Mouse (Mus musculus): ENCODE data around the gene Gtdc1. TPM values are rescaled to one million over a fixed set of nuclear protein-coding genes. Genes with fewer than 3 reads are reported as not detected.

Gtdc1 gene
- polyA plus RNA-seq, 1 experiment from 2014 or later, result 19.0 TPM

DNA sequence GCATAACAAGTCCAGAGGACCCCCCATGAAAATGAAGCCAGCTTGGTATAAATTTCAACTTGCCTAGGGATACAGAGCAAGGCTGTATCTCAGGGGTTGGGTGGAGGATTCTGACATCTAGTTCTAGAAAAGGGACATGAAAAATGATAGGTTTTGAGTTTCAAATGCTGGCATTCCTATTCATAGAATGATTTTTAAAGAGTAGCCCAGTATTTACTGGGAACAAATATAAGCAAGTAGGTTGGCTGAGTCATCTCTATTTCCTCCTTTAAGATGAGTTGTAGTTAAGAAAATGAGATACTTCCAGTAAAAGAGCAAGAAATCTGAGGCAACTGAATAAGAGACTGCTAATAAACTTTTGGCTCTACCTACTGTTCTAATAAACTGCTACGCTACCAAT lies 190.8 kb downstream of the Gtdc1 start:
- H3K4me1 ChIP-seq, result peaks cover 4% of the 10 kb centered on the region; the same call in 1 of the 2 replicates
- H3K36me3 ChIP-seq, result no peaks in the 10 kb centered on the region
- H3K27ac ChIP-seq, result no peak overlapping the region
- H3K4me2 ChIP-seq, result no peak overlapping the region
- H3K9me3 ChIP-seq, result no peaks in the 10 kb centered on the region
- ATAC-seq (ENCODE audit: insufficient number of reproducible peaks, insufficient read depth, low FRiP score, low TSS enrichment, low read depth), result no peak
- WGBS, result 89% methylated on average over 1 of the region's 1 CpGs
- H3K4me3 ChIP-seq, result no peak overlapping the region
- no peaks in the 10 kb centered on the region for H3K27me3 ChIP-seq
- no peak overlapping the region for H3K9ac ChIP-seq

- Histone ChIP-seq H3K9ac (no peak overlapping the region), H3K9me3 (no peaks in the 10 kb centered on the region), H3K27me3 (no peaks in the 10 kb centered on the region), H3K4me1 (peaks cover 7% of the 10 kb centered on the region; the same call in 1 of the 2 replicates), H3K27ac (no peak overlapping the region), H3K4me2 (no peak overlapping the region), H3K36me3 (no peaks in the 10 kb centered on the region), H3K4me3 (no peak overlapping the region)
- ATAC-seq (ENCODE audit: insufficient number of reproducible peaks, insufficient read depth, low FRiP score, low TSS enrichment, low read depth), result no peak
These were observed 206.0 kb downstream of the Gtdc1 start for GRCm38 (mm10) chr2:44721461-44721860.

DNA sequence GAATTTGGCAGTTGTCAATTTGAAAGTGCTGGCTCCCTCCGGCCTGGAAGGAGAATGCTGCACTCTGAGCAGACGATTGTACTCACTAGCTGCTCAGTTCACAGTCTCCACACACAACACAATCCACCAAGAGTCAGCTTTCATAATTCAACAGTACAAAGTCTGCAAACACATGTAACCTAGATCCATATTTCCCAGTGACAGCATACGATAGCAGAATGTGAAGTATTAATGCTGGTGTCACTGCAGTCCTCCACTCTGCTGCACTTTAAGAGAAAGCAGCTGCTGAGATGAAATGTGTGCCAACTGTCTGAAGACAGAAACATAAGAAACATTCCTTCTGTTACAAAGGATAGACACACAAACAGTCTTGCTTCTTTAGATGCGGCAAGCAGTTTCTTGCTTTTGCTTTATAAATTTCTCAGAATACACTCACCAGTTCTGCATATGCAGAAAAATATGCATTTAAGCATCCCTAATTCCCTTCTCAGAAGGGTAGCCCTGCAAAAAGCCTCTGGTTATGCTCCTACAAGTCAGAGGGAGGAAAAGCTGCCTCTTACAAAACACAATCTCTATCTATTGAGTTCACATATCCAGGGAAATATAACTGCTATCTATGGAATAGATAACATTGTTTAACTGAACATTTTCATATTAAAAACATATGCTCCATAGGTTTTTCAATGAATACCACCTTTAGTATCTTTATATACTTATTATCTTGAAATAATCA lies 221.4 kb downstream of the Gtdc1 start:
- H3K9ac ChIP-seq, result no peak overlapping the region
- no peaks in the 10 kb centered on the region for H3K36me3 ChIP-seq
- no peak for ATAC-seq (ENCODE audit: insufficient number of reproducible peaks, insufficient read depth, low FRiP score, low TSS enrichment, low read depth)
- H3K4me1 ChIP-seq, result peaks cover 4% of the 10 kb centered on the region
- no peaks in the 10 kb centered on the region for H3K9me3 ChIP-seq
- peak overlapping the region; percentile 26; the same call in 1 of the 2 replicates for H3K4me2 ChIP-seq
- no peak overlapping the region for H3K4me3 ChIP-seq
- WGBS, result 31% methylated on average over 4 of the region's 4 CpGs
- peak overlapping the region; percentile 73 for H3K27ac ChIP-seq
- H3K27me3 ChIP-seq, result no peaks in the 10 kb centered on the region

DNA sequence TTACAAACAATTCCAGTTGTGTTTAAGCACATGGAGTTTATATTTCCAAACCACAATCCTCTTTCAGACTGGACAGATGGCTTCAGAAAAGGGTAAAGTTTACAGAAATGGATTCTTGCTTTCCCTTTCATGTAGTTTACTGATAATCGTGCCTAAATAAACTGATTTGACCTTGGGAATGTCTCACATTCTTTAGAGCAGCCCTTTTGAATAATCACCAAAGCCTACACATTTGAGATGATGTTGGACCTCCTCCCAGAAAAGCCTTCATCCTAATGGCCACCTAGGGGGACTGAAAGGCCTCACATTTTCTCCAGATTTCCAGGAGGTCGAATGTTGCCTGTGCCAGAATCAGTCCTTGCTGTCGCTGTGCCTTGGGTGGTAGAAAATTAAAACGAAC lies 227.2 kb downstream of the Gtdc1 start:
- 52% methylated on average over 4 of the region's 4 CpGs for WGBS

DNA sequence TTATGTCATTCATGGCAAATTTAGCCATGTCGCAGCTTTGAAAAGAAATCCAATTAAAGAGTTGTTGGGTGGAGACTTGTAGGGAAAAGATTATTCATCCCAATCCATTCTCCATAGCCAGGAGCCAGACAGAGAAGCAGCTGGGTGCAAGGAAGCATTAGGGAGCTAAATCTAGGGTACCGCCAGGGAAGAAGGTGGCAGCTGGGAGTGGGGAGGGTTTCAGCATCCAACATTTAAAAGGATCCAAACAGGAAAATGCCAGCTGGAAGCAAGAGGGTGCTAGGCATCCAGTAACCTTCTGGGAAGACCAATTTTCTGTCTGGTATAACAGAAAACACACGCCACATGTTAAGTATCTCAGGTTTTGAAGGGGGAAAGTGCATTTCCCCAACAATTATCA lies 231.0 kb downstream of the Gtdc1 start:
- Histone ChIP-seq H3K27me3 (no peaks in the 10 kb centered on the region), H3K4me2 (no peak overlapping the region), H3K9me3 (no peaks in the 10 kb centered on the region), H3K9ac (no peak overlapping the region), H3K36me3 (no peaks in the 10 kb centered on the region), H3K4me1 (no peaks in the 10 kb centered on the region), H3K27ac (no peak overlapping the region), H3K4me3 (no peak overlapping the region)
- no peak for ATAC-seq (ENCODE audit: insufficient number of reproducible peaks, insufficient read depth, low FRiP score, low TSS enrichment, low read depth)
- WGBS, result 55% methylated on average over 3 of the region's 3 CpGs

More for the DNA sequence above, 227.2 kb downstream of the Gtdc1 start:
- Histone ChIP-seq H3K36me3 (no peaks in the 10 kb centered on the region), H3K4me3 (no peak overlapping the region), H3K4me2 (no peak overlapping the region), H3K27me3 (no peaks in the 10 kb centered on the region), H3K27ac (no peak overlapping the region), H3K4me1 (no peaks in the 10 kb centered on the region), H3K9ac (no peak overlapping the region), H3K9me3 (no peaks in the 10 kb centered on the region)
- ATAC-seq (ENCODE audit: insufficient number of reproducible peaks, insufficient read depth, low FRiP score, low TSS enrichment, low read depth), result no peak

DNA sequence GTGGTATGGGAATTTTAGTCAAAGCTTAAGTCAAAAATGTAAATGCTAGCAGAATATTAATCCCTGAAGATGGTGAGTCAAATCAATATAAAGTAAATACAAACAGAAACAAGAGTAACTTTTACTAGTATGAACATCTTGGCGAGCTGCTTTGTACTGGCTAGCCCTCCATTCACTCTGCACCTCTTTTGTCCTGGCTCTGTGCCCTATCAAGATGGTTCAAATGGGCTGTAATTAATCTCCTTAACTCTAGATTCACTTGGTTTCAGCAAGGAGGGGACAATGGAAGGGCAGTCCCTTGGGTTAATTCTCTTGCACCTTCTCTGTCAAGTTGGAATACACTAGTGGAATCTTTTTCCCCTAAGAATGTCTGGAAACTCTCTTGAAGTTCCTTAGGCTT lies 233.6 kb downstream of the Gtdc1 start:
- H3K4me1 ChIP-seq, result no peaks in the 10 kb centered on the region
- no peak for ATAC-seq (ENCODE audit: insufficient number of reproducible peaks, insufficient read depth, low FRiP score, low TSS enrichment, low read depth)
- H3K27ac ChIP-seq, result no peak overlapping the region
- H3K27me3 ChIP-seq, result no peaks in the 10 kb centered on the region
- H3K9ac ChIP-seq, result no peak overlapping the region
- no peak overlapping the region for H3K4me2 ChIP-seq
- no peaks in the 10 kb centered on the region for H3K9me3 ChIP-seq
- H3K4me3 ChIP-seq, result no peak overlapping the region
- no peaks in the 10 kb centered on the region for H3K36me3 ChIP-seq
- WGBS, result 73% methylated on average over 1 of the region's 1 CpGs

GRCm38 (mm10) chr2:44664049-44664448 lies 263.4 kb downstream of the Gtdc1 start:
- Histone ChIP-seq H3K36me3 (no peaks in the 10 kb centered on the region), H3K9ac (no peak overlapping the region), H3K9me3 (no peaks in the 10 kb centered on the region), H3K4me3 (no peak overlapping the region), H3K27ac (no peak overlapping the region), H3K4me2 (no peak overlapping the region), H3K27me3 (no peaks in the 10 kb centered on the region), H3K4me1 (no peaks in the 10 kb centered on the region)
- ATAC-seq (ENCODE audit: insufficient number of reproducible peaks, insufficient read depth, low FRiP score, low TSS enrichment, low read depth), result no peak
- 91% methylated on average over 7 of the region's 7 CpGs for WGBS

GRCm38 (mm10) chr2:44659870-44660269 lies 267.6 kb downstream of the Gtdc1 start:
- H3K36me3 ChIP-seq, result no peaks in the 10 kb centered on the region
- WGBS, result 61% methylated on average over 2 of the region's 2 CpGs
- no peak overlapping the region for H3K4me3 ChIP-seq
- peaks cover 3% of the 10 kb centered on the region for H3K4me1 ChIP-seq
- ATAC-seq (ENCODE audit: insufficient number of reproducible peaks, insufficient read depth, low FRiP score, low TSS enrichment, low read depth), result no peak
- H3K9ac ChIP-seq, result no peak overlapping the region
- no peaks in the 10 kb centered on the region for H3K27me3 ChIP-seq
- no peak overlapping the region for H3K4me2 ChIP-seq
- H3K9me3 ChIP-seq, result no peaks in the 10 kb centered on the region
- H3K27ac ChIP-seq, result no peak overlapping the region

GRCm38 (mm10) chr2:44659011-44659410 lies 268.4 kb downstream of the Gtdc1 start:
- Histone ChIP-seq H3K27me3 (no peaks in the 10 kb centered on the region), H3K4me2 (no peak overlapping the region), H3K36me3 (no peaks in the 10 kb centered on the region), H3K4me3 (no peak overlapping the region), H3K9me3 (no peaks in the 10 kb centered on the region), H3K27ac (no peak overlapping the region), H3K9ac (no peak overlapping the region), H3K4me1 (peaks cover 6% of the 10 kb centered on the region)
- ATAC-seq (ENCODE audit: insufficient number of reproducible peaks, insufficient read depth, low FRiP score, low TSS enrichment, low read depth), result no peak

DNA sequence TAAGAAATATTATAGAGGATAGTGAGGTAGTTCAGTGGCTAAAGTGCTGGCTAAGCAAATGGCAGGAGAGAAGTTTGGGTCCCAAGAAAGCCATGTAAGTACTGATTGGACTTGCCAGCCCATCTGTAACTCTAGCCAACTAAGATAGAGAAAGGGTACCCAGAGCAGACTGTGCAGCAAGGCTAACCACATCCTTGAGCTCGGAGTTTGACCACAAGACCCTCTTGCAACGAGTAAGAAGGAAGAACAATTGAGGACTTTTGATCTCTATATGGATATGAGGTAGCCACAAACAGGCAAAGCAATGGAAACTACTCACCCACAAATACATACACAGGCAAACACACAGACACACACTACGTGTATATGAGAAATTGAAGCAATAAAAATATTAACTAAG lies 278.9 kb downstream of the Gtdc1 start:
- no peak overlapping the region for H3K27ac ChIP-seq
- no peak overlapping the region for H3K9ac ChIP-seq
- H3K4me3 ChIP-seq, result no peak overlapping the region
- 76% methylated on average over 3 of the region's 3 CpGs for WGBS
- H3K4me1 ChIP-seq, result no peaks in the 10 kb centered on the region
- no peaks in the 10 kb centered on the region for H3K27me3 ChIP-seq
- H3K4me2 ChIP-seq, result no peak overlapping the region
- no peaks in the 10 kb centered on the region for H3K36me3 ChIP-seq
- ATAC-seq (ENCODE audit: insufficient number of reproducible peaks, insufficient read depth, low FRiP score, low TSS enrichment, low read depth), result no peak
- H3K9me3 ChIP-seq, result no peaks in the 10 kb centered on the region

- H3K4me3 ChIP-seq, result no peak overlapping the region
- no peaks in the 10 kb centered on the region for H3K27me3 ChIP-seq
- no peaks in the 10 kb centered on the region for H3K9me3 ChIP-seq
- no peaks in the 10 kb centered on the region for H3K36me3 ChIP-seq
- no peaks in the 10 kb centered on the region for H3K4me1 ChIP-seq
- H3K4me2 ChIP-seq, result no peak overlapping the region
- no peak overlapping the region for H3K27ac ChIP-seq
- no peak overlapping the region for H3K9ac ChIP-seq
- WGBS, result 85% methylated on average over 6 of the region's 6 CpGs
- ATAC-seq (ENCODE audit: insufficient number of reproducible peaks, insufficient read depth, low FRiP score, low TSS enrichment, low read depth), result no peak
These were observed 281.1 kb downstream of the Gtdc1 start for GRCm38 (mm10) chr2:44646398-44646797.

GRCm38 (mm10) chr2:44639370-44639769 lies 288.1 kb downstream of the Gtdc1 start:
- Histone ChIP-seq H3K9ac (no peak overlapping the region), H3K4me1 (no peaks in the 10 kb centered on the region), H3K27ac (no peak overlapping the region), H3K9me3 (no peaks in the 10 kb centered on the region), H3K36me3 (no peaks in the 10 kb centered on the region), H3K4me3 (no peak overlapping the region), H3K27me3 (no peaks in the 10 kb centered on the region), H3K4me2 (no peak overlapping the region)
- WGBS, result 68% methylated on average over 2 of the region's 2 CpGs
- ATAC-seq (ENCODE audit: insufficient number of reproducible peaks, insufficient read depth, low FRiP score, low TSS enrichment, low read depth), result no peak

Data from embryonic facial prominence, embryonic 13.5 days (tissue).